Mouse (Mus musculus) embryo, embryonic 11.5 days (tissue): Measurements from ENCODE around the gene Bank1.
A peak's percentile ranks its signal among the peaks of the same experiment; 100 is the strongest.

Source experiments
- DNase-seq: peaks from one replicate; pipeline ENCODE4 v3.0.0-alpha.2; 2012; ENCODE audit warnings: low read depth, low spot score

Gene Bank1

GRCm38 (mm10) chr3:136010616-136011015, 315.2 kb downstream of the Bank1 start:
- DNase-seq: no peak

GRCm38 (mm10) chr3:136007846-136008245, 318.0 kb downstream of the Bank1 start:
- peak; percentile 20 for DNase-seq

- no peak for DNase-seq
These were observed 318.6 kb downstream of the Bank1 start for GRCm38 (mm10) chr3:136007081-136007828.
